Comparison of ENCODE assay signal across 8 mouse cellular contexts in genomic region chr7:24208282-24208886, GRCm38 (mm10). TPM values are rescaled to one million over a fixed set of nuclear protein-coding genes. Genes with fewer than 3 reads are reported as not detected.
A peak's percentile ranks its signal among the peaks of the same experiment; 100 is the strongest.
DNase-seq lines count a peak whose midpoint lies in the region; ATAC-seq and TF ChIP-seq lines count a peak whose summit lies in the region.

No protein-coding gene starts in this region.

- no peak overlapping the region for H3K9ac ChIP-seq in forebrain, embryonic 13.5 days
- no peak overlapping the region for H3K9ac ChIP-seq in neural tube, embryonic 12.5 days

- no peaks in the 10 kb centered on the region for H3K27me3 ChIP-seq in forebrain, embryonic 13.5 days
- H3K27me3 ChIP-seq in limb, embryonic 10.5 days (ENCODE audit: low read depth, poor library complexity, severe bottlenecking): no peaks in the 10 kb centered on the region
- no peaks in the 10 kb centered on the region for H3K27me3 ChIP-seq in neural tube, embryonic 12.5 days (replicated peaks)

- DNase-seq in layer of hippocampus, adult 2 months (ENCODE audit: low spot score in 2 of 2): no peak
- DNase-seq in layer of hippocampus, postnatal 36 days: no peak
- DNase-seq in limb, embryonic 10.5 days (ENCODE audit: low spot score): no peak
- no peak for DNase-seq in ovary, postnatal 10 days (ENCODE audit: low spot score)
- DNase-seq in adrenal gland, adult 8-10 months: no peak
- no peak for DNase-seq in adrenal gland, postnatal 14 days

- H3K4me3 ChIP-seq in layer of hippocampus, adult 2 months: peak overlapping the region; percentile 65
- H3K4me3 ChIP-seq in forebrain, embryonic 13.5 days: peak overlapping the region; percentile 59
- H3K4me3 ChIP-seq in limb, embryonic 10.5 days: peak overlapping the region; percentile 72
- H3K4me3 ChIP-seq in neural tube, embryonic 12.5 days: no peak overlapping the region; the same call in 1 of the 2 replicates

- peaks cover 8% of the 10 kb centered on the region for H3K4me1 ChIP-seq in forebrain, embryonic 13.5 days
- peaks cover 5% of the 10 kb centered on the region for H3K4me1 ChIP-seq in limb, embryonic 10.5 days
- peaks cover 5% of the 10 kb centered on the region; the same call in 1 of the 2 replicates for H3K4me1 ChIP-seq in neural tube, embryonic 12.5 days

- TF ChIP-seq CTCF in layer of hippocampus, adult 2 months (conservative IDR thresholded peaks at IDR 0.05): no peak

- peaks cover 24% of the 10 kb centered on the region for H3K36me3 ChIP-seq in forebrain, embryonic 13.5 days (ENCODE audit: poor library complexity, severe bottlenecking)
- H3K36me3 ChIP-seq in limb, embryonic 10.5 days: peaks cover 29% of the 10 kb centered on the region
- H3K36me3 ChIP-seq in neural tube, embryonic 12.5 days: peaks cover 16% of the 10 kb centered on the region

- WGBS in forebrain, embryonic 13.5 days: 59% methylated on average over 7 of the region's 7 CpGs
- 60% methylated on average over 7 of the region's 7 CpGs for WGBS in limb, embryonic 10.5 days
- WGBS in neural tube, embryonic 12.5 days: 65% methylated on average over 7 of the region's 7 CpGs

- ATAC-seq in forebrain, embryonic 13.5 days: peak; percentile 65
- peak; percentile 55; the same call in 1 of the 2 replicates for ATAC-seq in neural tube, embryonic 12.5 days (ENCODE audit: low FRiP score, low read depth)

- no peaks in the 10 kb centered on the region for H3K9me3 ChIP-seq in forebrain, embryonic 13.5 days (replicated peaks)
- H3K9me3 ChIP-seq in limb, embryonic 10.5 days (replicated peaks): no peaks in the 10 kb centered on the region
- no peaks in the 10 kb centered on the region for H3K9me3 ChIP-seq in neural tube, embryonic 12.5 days

- peak overlapping the region; percentile 67 for H3K4me2 ChIP-seq in forebrain, embryonic 13.5 days
- peak overlapping the region; percentile 75 for H3K4me2 ChIP-seq in neural tube, embryonic 12.5 days (replicated peaks)

- peak overlapping the region; percentile 60; the same call in 1 of the 2 replicates for H3K27ac ChIP-seq in layer of hippocampus, adult 2 months
- no peak overlapping the region for H3K27ac ChIP-seq in forebrain, embryonic 13.5 days
- peak overlapping the region; percentile 93; the same call in 1 of the 2 replicates for H3K27ac ChIP-seq in limb, embryonic 10.5 days
- H3K27ac ChIP-seq in neural tube, embryonic 12.5 days: no peak overlapping the region

RNA-seq across cellular contexts. Expression of gene Zfp111, which starts 2.9 kb away (rescaled TPM):
- total RNA-seq in layer of hippocampus, adult 2 months (2021): 10 to 100 TPM; 11.0 TPM
- total RNA-seq in layer of hippocampus, postnatal 36 days (2021): 10 to 100 TPM; 13.7 to 14.7 TPM
- 8.1 and 8.4 TPM in 2 replicates for polyA plus RNA-seq in forebrain, embryonic 13.5 days (2015; fragmentation: Nextera tagmentation; extraction: Ambion mirVana)
- 9.9 and 11.5 TPM in 2 replicates for polyA plus RNA-seq in limb, embryonic 10.5 days (2016; fragmentation: Nextera tagmentation; extraction: Ambion mirVana)
- polyA plus RNA-seq in neural tube, embryonic 12.5 days (2016; fragmentation: Nextera tagmentation; extraction: Ambion mirVana): 8.2 and 8.8 TPM in 2 replicates
- 10 to 100 TPM in 3 of 4 experiments, 1 to 10 TPM in 1; 8.4 to 13.1 (median 12.2) TPM for total RNA-seq in adrenal gland, adult 8-10 months (2022)
- 9.5 TPM in 2 replicates for total RNA-seq in adrenal gland, postnatal 14 days (2021)

RNA-seq across cellular contexts. Expression of gene Zfp109, which starts 29.0 kb away (rescaled TPM):
- total RNA-seq in layer of hippocampus, adult 2 months (2021): 1 to 10 TPM; 8.6 TPM
- 10 to 100 TPM in 1 of 2 experiments, 1 to 10 TPM in 1; 8.8 to 10.4 TPM for total RNA-seq in layer of hippocampus, postnatal 36 days (2021)
- polyA plus RNA-seq in forebrain, embryonic 13.5 days (2015; fragmentation: Nextera tagmentation; extraction: Ambion mirVana): 4.5 and 4.6 TPM in 2 replicates
- 6.7 and 7.0 TPM in 2 replicates for polyA plus RNA-seq in limb, embryonic 10.5 days (2016; fragmentation: Nextera tagmentation; extraction: Ambion mirVana)
- polyA plus RNA-seq in neural tube, embryonic 12.5 days (2016; fragmentation: Nextera tagmentation; extraction: Ambion mirVana): 4.3 and 4.4 TPM in 2 replicates
- total RNA-seq in adrenal gland, adult 8-10 months (2022): 1 to 10 TPM; 4.0 to 4.8 (median 4.3) TPM
- 2.7 and 3.0 TPM in 2 replicates for total RNA-seq in adrenal gland, postnatal 14 days (2021)

RNA-seq across cellular contexts. Expression of gene Zfp114, which starts 33.5 kb away (rescaled TPM):
- total RNA-seq in layer of hippocampus, adult 2 months (2021): 1 to 10 TPM; 3.4 to 4.3 TPM
- 1 to 10 TPM; 3.3 to 3.9 TPM for total RNA-seq in layer of hippocampus, postnatal 36 days (2021)
- polyA plus RNA-seq in forebrain, embryonic 13.5 days (2015; fragmentation: Nextera tagmentation; extraction: Ambion mirVana): 8.4 and 8.8 TPM in 2 replicates
- polyA plus RNA-seq in limb, embryonic 10.5 days (2016; fragmentation: Nextera tagmentation; extraction: Ambion mirVana): 5.0 and 5.6 TPM in 2 replicates
- 4.9 and 6.1 TPM in 2 replicates for polyA plus RNA-seq in neural tube, embryonic 12.5 days (2016; fragmentation: Nextera tagmentation; extraction: Ambion mirVana)
- total RNA-seq in adrenal gland, adult 8-10 months (2022): under 1 TPM; 0.28 to 0.56 (median 0.44) TPM
- total RNA-seq in adrenal gland, postnatal 14 days (2021): 0.30 and 0.79 TPM in 2 replicates

RNA-seq across cellular contexts. Expression of gene Zfp108, which starts 46.2 kb away (rescaled TPM):
- 1 to 10 TPM; 8.0 to 8.6 TPM for total RNA-seq in layer of hippocampus, adult 2 months (2021)
- total RNA-seq in layer of hippocampus, postnatal 36 days (2021): 1 to 10 TPM; 7.8 to 9.7 TPM
- 2.5 and 3.4 TPM in 2 replicates for polyA plus RNA-seq in forebrain, embryonic 13.5 days (2015; fragmentation: Nextera tagmentation; extraction: Ambion mirVana)
- polyA plus RNA-seq in limb, embryonic 10.5 days (2016; fragmentation: Nextera tagmentation; extraction: Ambion mirVana): 2.6 and 3.2 TPM in 2 replicates
- 3.3 and 3.7 TPM in 2 replicates for polyA plus RNA-seq in neural tube, embryonic 12.5 days (2016; fragmentation: Nextera tagmentation; extraction: Ambion mirVana)
- 1 to 10 TPM; 2.9 to 5.6 (median 4.1) TPM for total RNA-seq in adrenal gland, adult 8-10 months (2022)
- total RNA-seq in adrenal gland, postnatal 14 days (2021): 2.1 and 3.4 TPM in 2 replicates

Comparison
In these comparisons a context has a peak if more than half of its experiments do, and no peak if none do; other contexts are left out.
1. H3K27ac ChIP-seq: peak in layer of hippocampus, adult 2 months (single experiment) and limb, embryonic 10.5 days (single experiment); none in forebrain, embryonic 13.5 days (single experiment) and neural tube, embryonic 12.5 days (single experiment).